Mouse (Mus musculus): Measurements from ENCODE around the gene Spdye4a.
"Not testable (repeated sequence)": the region's sequence is repeated elsewhere in the genome, so short reads cannot be mapped to it uniquely, and the experiment has no call there.

Gene Spdye4a

GRCm38 (mm10) chr5:143235028-143235693 lies 8.5 kb upstream of the Spdye4a start, which contains the start of gene Zfp12:
Gene Zfp12 (plus strand): TSS chr5:143235163.
- peak; percentile 94 for DNase-seq (ENCODE audit: low spot score)

GRCm38 (mm10) chr5:143222287-143222686 lies 4.4 kb downstream of the Spdye4a start:
- DNase-seq (ENCODE audit: low spot score): no peak

- no peak for DNase-seq (ENCODE audit: low spot score)
Measured at GRCm38 (mm10) chr5:143220996-143221395, 5.7 kb downstream of the Spdye4a start.

GRCm38 (mm10) chr5:143213832-143214231 lies 12.9 kb downstream of the Spdye4a start:
- DNase-seq (ENCODE audit: low spot score): no peak

GRCm38 (mm10) chr5:143205015-143205414 lies 21.7 kb downstream of the Spdye4a start:
- no peak for DNase-seq (ENCODE audit: low spot score)

- no peak for DNase-seq (ENCODE audit: low spot score)
Measured at GRCm38 (mm10) chr5:143196506-143196905, 30.2 kb downstream of the Spdye4a start.

- no peak for DNase-seq (ENCODE audit: low spot score)
Measured at GRCm38 (mm10) chr5:143195166-143195565, 31.5 kb downstream of the Spdye4a start.

GRCm38 (mm10) chr5:143194747-143195146 lies 31.9 kb downstream of the Spdye4a start:
- DNase-seq (ENCODE audit: low spot score): not testable (repeated sequence)

- no peak for DNase-seq (ENCODE audit: low spot score)
Measured at GRCm38 (mm10) chr5:143192806-143193205, 33.9 kb downstream of the Spdye4a start.

GRCm38 (mm10) chr5:143188014-143188413 lies 38.7 kb downstream of the Spdye4a start:
- DNase-seq (ENCODE audit: low spot score): not testable (repeated sequence)

- DNase-seq (ENCODE audit: low spot score): peak; percentile 96
Measured at GRCm38 (mm10) chr5:143180255-143181076, 46.2 kb downstream of the Spdye4a start, which contains the start of the genes Rbak and Spdye4b. Gene Rbak (minus strand): TSS chr5:143180775. Gene Spdye4b (plus strand): TSS chr5:143181017.

- no peak for DNase-seq (ENCODE audit: low spot score)
Measured at GRCm38 (mm10) chr5:143179179-143179578, 47.5 kb downstream of the Spdye4a start.

- no peak for DNase-seq (ENCODE audit: low spot score)
Measured at GRCm38 (mm10) chr5:143177541-143178200, 49.0 kb downstream of the Spdye4a start.

GRCm38 (mm10) chr5:143175970-143176369 lies 50.7 kb downstream of the Spdye4a start:
- DNase-seq (ENCODE audit: low spot score): no peak
